Mouse (Mus musculus): ENCODE results near the gene Unc45a.

Unc45a gene

GRCm38 (mm10) chr7:80340793-80341192 lies at the start of gene Unc45a:
Gene Unc45a, minus strand, starts transcription at chr7:80341005.
- DNase-seq (ENCODE audit: low read depth) = peak; percentile 90

- DNase-seq (ENCODE audit: low read depth) = no peak
Measured at GRCm38 (mm10) chr7:80387633-80388543, 47.1 kb upstream of the Unc45a start, which contains the start of gene Fes. Gene Fes, minus strand, starts transcription at chr7:80387946.

DNA sequence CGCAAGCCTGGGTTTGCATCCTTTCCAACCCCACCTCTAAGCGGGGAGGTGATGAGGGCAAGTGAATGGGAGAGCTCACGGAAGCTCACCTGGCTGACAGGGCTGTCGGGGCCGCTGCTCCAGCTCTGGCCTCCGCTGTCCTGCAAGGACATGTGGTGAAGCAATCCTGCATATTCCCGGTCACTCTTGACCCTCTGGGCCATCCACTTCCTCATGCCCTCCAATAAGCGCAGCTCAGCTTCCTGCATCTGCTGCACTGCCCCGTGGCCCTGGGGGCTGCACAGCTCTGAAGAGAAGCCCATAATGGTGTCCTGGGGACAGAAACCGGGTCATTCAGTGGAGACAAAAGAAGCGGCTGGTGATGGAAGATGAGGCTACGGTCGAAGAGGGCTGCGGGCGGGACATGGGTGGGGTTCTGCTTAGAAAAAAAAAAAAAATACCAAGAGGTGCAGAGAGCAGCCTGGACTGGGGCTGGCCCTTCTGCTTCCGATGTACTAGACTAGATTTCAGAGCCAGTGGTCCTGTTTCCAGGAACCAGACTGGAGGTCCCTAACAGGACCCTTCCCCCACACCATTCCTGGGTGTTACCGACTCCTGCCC lies 46.3 kb upstream of the Unc45a start:
- DNase-seq (ENCODE audit: low read depth) = no peak

DNA sequence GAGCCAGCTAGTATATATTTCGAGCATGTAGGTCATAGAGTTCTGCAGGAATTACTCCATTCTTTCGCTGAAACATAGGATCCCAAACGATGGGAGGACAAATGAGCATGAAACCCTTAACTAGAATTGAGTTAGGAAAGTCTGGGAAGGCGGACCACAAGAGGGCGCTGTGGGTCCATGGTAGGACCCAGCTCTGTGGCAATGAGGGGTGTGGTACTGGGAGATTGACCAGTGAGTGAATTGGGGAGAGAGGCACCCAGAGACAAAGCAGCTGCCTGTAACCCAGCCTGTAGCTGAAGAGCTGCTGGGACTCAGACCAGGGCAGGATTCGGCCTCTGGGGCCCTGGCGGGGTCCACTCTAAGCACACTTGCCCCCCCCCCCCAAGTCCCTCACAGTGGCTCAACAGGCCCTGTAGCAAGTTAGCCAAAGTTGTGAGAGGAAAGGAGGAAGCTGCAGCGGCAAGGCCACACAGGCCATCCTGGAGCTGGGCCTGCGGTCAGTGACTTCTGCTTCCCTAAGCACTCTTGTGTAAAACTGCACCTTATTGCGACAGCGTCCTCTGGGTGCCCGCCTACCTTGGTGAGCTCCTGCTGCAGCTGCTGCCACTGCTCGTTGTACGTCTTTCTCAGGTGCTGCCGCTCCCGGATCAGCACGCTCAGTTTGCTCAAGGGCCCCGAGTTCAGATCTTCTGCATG lies 45.6 kb upstream of the Unc45a start:
- DNase-seq (ENCODE audit: low read depth) = peak; percentile 92

GRCm38 (mm10) chr7:80382919-80383318 lies 42.1 kb upstream of the Unc45a start:
- DNase-seq (ENCODE audit: low read depth) = no peak

DNA sequence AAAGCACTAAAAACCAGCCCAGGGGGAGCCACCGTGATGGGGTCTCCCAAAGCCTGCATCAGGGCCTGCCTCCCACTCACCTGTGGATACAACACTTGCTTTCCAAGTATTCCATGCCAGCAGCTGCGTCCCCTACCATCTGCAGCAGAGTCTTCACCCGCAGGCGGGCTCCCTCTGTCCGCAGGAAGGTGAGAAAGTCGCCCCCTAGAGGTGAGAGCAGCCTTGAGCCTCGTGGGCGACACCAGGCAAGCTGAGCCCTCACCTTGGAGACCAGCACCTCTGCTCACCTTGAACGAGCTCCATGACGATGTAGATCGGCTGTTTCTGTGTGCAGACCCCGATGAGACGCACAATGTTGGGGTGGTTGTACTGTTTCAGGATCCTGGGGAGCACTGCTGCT lies 38.7 kb upstream of the Unc45a start:
- peak; percentile 66 for DNase-seq (ENCODE audit: low read depth)

- DNase-seq (ENCODE audit: low read depth) = peak; percentile 90
Measured at GRCm38 (mm10) chr7:80377471-80377870, 36.7 kb upstream of the Unc45a start.

- no peak for DNase-seq (ENCODE audit: low read depth)
Measured at GRCm38 (mm10) chr7:80376192-80376591, 35.4 kb upstream of the Unc45a start.

- DNase-seq (ENCODE audit: low read depth) = no peak
Measured at GRCm38 (mm10) chr7:80375376-80376039, 34.7 kb upstream of the Unc45a start.

- DNase-seq (ENCODE audit: low read depth) = no peak
Measured at GRCm38 (mm10) chr7:80374733-80375132, 33.9 kb upstream of the Unc45a start.

DNA sequence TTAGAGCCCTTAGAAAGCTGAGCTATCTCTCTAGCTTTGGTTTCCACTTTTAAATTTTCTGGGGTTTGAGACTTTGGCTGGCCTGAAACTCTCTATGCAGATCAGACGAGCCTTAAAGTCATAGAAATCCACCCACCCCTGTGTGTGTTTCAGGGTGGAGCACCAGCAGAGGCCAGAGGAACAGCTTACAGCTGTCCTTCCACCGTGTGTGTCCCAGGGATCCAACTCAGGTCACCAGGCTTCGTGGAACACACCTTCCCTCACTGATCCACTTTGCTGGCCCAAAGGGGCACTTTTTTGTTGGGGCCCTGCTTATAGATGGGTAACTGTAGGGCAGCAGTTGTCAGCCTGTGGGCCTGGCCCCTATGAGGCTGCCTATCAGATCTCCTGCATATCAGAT lies 33.5 kb upstream of the Unc45a start:
- DNase-seq (ENCODE audit: low read depth) = no peak

DNA sequence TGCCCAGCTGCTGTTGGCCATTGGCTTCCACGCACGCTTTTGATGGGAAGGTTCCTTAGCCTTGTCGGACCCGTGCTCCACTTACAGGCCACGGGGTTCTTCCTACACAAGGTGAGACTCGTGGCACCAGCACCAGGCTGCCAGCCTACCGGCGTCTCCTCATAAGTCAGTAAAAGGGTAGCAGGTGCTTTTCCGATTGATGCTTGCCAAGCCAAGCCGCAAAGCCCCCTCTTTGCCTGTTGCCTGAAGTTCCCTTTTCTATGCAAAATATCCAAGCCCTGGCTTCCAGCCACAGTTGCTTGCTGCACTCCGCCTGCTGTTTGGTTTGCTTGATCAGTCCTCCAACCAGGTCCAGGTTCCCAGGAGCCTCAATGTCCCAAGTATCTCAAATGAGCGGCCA lies 33.0 kb upstream of the Unc45a start:
- no peak for DNase-seq (ENCODE audit: low read depth)

DNA sequence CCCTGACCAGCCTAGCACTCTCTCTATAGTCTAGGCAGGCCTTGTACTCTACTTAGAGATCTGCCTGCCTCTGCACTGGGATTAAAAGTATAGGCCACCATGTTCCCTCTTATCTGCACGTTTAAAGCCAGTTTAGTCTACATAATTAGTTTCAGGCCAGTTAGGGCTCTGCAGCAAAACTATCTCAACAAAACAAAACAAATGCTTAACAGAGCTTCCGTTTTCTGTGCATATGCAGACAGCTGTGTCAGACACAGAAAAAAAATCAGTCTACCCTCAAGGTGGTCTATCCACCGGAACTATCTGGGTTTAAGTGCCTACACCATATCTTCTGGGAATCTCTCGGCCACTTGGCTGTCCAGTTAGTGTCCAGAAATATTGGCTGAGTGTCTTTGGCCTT lies 32.5 kb upstream of the Unc45a start:
- no peak for DNase-seq (ENCODE audit: low read depth)

GRCm38 (mm10) chr7:80372667-80373066 lies 31.9 kb upstream of the Unc45a start:
- no peak for DNase-seq (ENCODE audit: low read depth)

DNA sequence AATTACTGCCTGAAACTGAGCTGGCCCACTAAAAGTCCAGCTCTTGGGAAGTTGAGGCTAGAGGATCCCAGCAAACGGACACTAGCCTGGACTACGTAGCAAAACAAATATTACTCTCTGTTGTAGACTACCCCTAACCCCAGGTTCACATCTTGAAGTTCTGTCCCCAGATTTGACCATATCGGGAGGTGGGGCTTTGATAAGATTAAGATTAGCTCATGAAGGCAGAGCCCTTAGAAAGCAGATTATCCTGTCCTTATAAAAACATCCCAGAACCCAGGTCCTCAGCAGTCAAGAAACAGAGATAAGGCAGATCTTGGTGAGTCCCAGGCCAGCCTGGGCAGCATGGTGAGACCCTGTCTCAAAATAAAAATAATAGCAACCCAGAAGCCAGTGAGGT lies 31.4 kb upstream of the Unc45a start:
- no peak for DNase-seq (ENCODE audit: low read depth)

DNA sequence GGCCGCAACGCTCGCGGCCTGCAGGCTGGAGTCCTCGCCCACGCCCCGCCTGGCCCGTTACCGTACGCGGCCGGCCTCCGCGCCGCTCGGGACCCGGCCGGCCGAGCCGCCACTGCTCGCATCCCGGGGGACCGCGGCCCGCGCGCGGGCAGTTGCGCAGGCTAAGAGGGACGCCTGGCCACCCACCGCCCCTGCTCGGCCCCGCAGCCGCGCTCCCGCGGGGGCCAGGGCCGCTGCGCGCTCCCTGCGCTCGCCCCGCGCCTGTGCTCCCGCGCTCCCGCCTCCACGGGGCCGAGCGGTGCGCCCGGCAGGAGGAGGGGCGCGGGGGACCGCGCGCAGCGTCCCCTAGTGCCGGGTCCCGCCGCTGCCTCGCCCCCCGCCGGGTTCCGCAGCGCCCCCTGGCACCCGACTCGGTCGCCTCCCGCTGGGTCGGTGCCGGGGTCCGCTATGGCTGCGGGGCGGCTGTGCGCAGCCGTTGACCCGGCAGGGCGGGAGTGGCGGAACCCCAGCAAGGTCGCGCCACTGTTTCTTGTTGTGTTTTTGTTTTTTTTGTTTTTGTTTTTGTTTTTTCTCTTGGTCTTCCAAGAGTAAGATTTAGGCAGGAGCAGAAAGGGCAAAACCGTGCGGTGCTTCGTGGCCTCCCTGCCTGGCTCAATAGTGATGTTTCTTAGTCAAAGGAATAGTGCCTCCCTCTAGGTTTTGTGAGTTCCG lies 30.4 kb upstream of the Unc45a start, which contains the start of gene Man2a2:
TSS of gene Man2a2 (minus strand) at position 335 of the 711 bp plus-strand sequence.
- peak; percentile 83 for DNase-seq (ENCODE audit: low read depth)

DNA sequence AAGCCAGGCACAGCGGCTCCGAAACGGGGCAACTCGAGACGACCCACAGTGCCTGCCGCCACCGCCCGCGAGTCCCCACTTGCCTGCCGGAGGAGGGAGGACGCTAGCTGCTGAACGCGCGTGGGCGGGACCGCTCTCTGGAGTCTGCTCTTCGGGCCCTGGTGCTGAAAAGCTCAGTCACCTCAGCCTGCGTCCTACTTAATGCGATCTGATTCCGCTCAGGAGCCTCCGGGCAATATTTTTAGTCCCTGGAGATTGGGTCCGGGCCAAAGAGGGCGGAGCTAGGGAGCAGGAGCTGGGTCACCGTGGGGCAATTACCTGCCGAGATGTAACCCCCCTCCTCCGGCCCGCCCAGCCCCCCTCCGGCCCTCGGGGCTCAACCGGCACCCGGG lies 29.8 kb upstream of the Unc45a start:
- peak; percentile 92 for DNase-seq (ENCODE audit: low read depth)

- DNase-seq (ENCODE audit: low read depth) = peak; percentile 74
Measured at GRCm38 (mm10) chr7:80369967-80370431, 29.2 kb upstream of the Unc45a start.

DNA sequence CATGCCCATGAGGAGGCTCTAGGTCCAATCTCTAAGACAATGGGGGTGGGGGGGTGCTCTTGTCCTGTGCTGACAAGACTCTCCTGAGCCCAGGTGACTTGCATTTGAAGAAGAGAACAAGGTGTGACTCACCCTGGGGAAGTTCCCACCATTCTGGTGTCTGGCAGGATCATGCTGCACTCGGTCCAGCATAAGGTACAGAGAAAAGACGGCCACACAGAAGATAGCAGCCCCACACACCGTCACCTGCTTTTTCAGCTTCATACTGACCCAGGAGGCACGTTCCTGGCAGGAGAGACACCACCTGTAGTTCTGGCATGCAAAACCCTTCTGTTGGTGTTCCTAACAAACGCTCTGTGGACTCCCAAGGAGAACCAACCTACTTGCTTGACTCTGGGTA lies 28.7 kb upstream of the Unc45a start:
- peak; percentile 69 for DNase-seq (ENCODE audit: low read depth)

DNA sequence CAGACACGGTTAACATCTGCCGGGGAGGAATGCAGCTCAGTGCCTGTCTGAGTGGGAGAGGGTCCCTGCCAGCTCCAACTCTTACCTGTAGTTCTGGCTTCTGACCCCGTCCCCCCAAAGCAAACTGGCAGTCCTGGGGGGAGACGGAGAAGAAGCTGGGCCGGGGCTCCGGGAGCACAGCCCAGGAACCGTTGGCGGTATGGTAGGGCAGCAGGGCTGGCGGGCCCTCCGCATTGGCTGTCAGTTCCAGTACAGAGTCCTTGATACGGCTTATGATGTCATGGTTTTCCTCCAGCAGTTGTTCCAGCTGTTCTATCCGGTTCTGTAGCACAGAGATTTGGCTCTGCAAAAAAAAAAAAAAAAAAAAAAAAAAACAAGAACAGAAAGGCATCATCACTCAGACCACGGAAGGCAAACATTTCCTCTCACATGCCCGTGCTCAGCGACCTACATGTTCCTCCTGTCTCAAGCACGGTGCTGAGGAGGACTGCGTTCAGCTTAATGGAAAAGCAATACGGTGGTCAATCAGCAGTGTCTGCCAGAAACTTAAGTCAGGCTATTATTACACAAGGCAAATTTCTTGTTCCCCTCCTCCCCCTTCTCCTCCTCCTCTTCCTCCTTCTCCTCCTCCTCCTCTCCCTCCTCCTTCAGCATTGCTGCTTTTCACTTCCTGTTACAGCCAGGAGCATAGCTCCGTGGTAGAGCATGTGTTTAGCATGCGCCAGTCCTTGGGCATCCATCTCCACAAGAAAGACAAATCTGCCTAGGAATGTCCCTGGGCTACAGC lies 28.0 kb upstream of the Unc45a start:
- DNase-seq (ENCODE audit: low read depth) = peak; percentile 75

DNA sequence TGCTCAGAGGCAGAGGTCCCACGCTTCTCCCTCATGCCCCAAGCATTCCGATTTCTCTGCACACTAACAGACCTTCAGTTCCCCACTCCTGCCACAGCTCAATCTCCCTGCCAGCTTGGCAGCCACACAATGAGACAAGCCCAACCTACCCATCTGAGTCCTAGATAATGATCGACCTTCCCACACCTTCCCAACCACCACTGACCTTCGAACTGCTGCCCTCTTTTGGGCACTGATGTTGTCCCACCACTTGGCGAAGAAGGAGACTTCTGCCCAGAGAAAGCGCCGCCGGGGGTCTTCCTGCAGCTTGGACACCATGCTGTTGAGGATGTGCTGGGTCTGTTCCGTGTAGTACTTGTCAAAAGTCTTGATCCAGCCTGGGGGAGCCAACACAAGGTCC lies 27.2 kb upstream of the Unc45a start:
- no peak for DNase-seq (ENCODE audit: low read depth)
